Mouse (Mus musculus): ENCODE data around the gene Gm13283.

DNA sequence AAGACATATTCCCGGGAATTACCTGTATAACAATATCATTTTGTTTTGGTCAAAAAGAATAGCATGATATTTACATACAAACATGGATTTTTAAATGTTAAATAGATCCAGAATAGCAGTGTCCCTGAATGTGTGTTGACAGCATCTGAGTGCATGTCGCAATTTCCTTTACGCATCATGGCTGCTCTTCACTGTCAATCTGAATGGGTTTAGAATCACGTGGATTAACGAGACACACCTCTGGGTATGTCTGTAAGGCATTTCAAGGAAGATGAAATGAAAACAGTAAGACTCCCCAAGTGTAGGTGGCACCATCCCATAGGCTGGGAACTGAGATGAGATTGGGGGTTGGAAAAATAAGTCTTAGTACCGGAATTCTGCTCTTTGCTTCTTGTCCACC, 20.9 kb upstream of the Gm13283 start:
- TF ChIP-seq CTCF (IDR thresholded peaks at IDR 0.05; ENCODE audit: extremely low read depth, insufficient read depth, insufficient read length, insufficient replicate concordance): no peak
- no peak for TF ChIP-seq POLR2A (IDR thresholded peaks at IDR 0.05; ENCODE audit: low read depth, low read length)
